Mouse (Mus musculus) adrenal gland, adult 18-20 months (tissue): ENCODE results near the gene Inpp5f. TPM values are rescaled to one million over a fixed set of nuclear protein-coding genes. Genes with fewer than 3 reads are reported as not detected.
A peak's percentile ranks its signal among the peaks of the same experiment; 100 is the strongest.
"Not testable (repeated sequence)": the region's sequence is repeated elsewhere in the genome, so short reads cannot be mapped to it uniquely, and the experiment has no call there.

Experiments used
- DNase-seq, 2 experiments: peaks; one replicate each; pipeline ENCODE4 v3.0.0; 2021 to 2022; ENCODE audit warnings: low spot score in 2 of 2
- total RNA-seq, 2 experiments: library from RNA; stranded (reverse); gene quantifications; 1 replicate in 1 of 2; 2 replicates in 1 of 2; pipeline ENCODE4 v1.2.3; 2021

Inpp5f gene
- total RNA-seq, 2 experiments from 2014 or later: 14.9 to 19.0 TPM

DNA sequence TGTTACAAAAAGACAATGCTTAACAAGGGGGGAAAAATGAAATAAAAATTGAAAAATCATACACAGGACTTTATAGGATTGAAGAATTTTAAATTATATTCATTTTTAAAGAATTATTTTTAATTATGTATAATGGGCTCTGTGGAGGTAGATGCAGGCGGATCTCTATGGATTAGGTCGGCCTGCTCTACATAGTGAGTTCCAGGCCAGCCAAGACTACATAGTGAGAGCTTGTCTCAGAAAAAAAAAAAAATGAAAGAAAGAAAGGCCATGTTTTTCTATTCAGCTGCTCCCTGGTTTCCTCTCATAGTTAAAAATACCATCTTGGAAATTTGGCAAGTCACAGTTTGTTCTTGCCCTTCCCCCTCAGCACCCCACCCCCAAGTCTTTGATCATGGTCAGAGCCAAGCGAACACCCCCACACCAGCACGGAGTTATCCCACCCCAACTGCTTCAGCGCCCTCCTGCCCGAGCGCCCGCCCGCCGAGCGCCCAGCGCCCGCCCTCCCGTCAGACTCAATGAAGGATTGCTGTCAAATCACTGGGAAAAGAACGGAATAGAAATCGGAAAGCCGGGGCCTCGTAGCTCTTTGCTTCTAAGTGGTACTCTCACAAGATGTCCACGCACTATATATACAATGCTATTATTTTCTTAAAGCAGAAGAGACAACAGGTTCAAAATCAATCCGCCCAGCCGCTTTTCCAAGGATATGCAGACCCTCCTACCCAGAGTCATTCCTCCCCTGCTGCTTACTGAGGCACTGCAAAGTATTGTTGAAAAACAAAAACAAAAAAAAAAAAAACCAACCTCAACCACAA lies 18.8 kb upstream of the Inpp5f start:
- peak; percentile 42 to 45 for DNase-seq

GRCm38 (mm10) chr7:128592936-128593241 lies 18.2 kb upstream of the Inpp5f start:
- no peak for DNase-seq

DNA sequence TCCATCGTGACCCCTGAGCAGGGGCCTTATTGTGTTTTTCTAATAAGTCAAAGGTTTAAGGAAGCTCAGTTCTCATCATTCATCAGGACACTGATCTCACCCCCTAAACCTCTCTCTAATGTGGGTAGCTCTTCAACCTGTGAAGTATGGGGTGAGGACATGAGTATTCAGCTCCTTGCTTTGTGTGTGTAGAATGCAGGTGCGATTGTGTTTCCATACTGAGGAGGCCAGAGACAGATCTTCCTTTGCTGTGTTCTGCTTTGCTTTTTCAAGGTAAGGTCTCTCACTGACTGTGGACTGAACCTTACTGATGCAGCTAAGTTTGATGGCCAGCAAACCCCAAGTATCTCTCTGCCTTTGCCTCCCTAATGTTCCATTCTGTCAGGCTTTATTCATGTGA lies 14.9 kb upstream of the Inpp5f start:
- DNase-seq: no peak

GRCm38 (mm10) chr7:128599072-128599471 lies 12.1 kb upstream of the Inpp5f start:
- no peak for DNase-seq

- no peak for DNase-seq
These were observed 9.3 kb upstream of the Inpp5f start for GRCm38 (mm10) chr7:128601826-128602225.

DNA sequence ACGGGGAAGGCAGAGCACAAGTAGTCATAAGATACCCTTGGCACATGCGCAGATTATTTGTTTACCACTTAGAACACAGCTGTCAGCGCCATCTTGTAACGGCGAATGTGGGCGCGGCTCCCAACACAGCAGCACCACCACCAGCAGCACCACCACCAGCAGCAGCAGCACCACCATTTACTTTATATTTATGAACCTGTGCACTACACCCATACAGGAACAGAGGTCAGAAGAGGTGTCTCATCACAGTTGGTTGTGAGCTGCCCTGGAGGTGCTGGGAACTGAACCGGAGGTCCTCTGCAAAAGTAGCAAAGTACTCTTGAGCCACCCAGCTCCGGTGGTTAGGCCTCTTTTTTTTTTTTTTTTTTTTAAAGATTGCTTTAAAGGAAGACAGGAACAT lies 1.2 kb upstream of the Inpp5f start:
- not testable (repeated sequence) for DNase-seq

DNA sequence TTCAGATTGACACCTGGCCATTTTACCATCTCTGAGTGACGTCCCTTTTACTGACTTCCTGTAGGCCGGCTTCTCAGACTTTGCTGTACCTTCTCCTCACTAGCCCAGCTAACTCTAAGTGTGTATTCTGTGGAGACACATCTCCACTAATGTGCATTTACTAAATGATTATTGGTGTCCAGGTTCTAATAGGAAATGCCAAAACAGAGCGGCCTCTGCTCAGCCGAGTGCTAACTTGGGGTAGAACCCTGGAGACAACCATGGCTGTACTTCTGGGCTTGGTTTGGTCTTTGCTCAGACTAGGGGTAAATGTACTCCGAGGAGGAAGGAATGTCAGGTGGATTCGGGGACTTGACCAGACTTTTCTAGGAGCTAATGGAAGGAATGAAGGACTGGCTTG lies 638 bp upstream of the Inpp5f start:
- no peak for DNase-seq

- DNase-seq: no peak
These were observed 777 bp downstream of the Inpp5f start for GRCm38 (mm10) chr7:128611799-128612411.

- no peak for DNase-seq
These were observed 1.5 kb downstream of the Inpp5f start for GRCm38 (mm10) chr7:128612521-128613181.

DNA sequence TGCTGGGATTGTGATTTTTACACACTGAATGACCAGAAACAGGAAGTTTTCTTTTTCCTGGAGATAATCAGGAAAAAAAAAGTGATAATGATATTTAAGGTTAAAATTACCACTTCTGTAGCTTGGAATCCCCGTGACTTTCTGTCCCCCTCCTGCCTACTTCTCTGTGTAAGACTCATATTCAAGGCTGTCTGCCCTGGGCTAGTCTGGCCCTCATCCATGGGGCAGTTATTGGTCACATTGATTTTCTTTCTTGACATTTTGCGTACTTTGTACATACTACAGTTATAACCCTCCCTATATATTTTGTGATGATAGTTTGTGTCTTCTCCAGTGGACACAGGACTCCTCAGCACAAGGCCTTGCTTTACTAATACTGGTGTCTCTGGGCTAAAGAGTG lies 2.5 kb downstream of the Inpp5f start:
- DNase-seq: no peak

DNA sequence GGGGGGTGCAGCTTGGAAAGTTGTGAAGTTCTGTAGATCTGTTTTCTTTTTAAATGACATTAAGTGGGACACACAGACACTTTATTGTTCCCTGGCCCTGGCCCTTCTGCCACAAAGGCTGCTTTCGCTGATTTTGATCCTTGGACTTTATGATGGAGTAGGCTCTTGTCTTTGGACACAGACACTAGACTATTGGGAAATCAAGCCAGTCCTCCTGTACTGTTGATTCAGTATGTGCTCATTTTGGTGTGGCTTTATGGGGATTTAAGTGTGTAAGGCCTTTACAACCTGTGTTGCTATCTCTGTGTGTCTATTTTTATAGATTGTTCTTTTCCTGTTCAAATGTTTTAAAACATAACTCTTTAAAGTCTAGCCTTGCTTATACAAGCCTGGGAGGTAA lies 6.5 kb downstream of the Inpp5f start:
- no peak for DNase-seq

DNA sequence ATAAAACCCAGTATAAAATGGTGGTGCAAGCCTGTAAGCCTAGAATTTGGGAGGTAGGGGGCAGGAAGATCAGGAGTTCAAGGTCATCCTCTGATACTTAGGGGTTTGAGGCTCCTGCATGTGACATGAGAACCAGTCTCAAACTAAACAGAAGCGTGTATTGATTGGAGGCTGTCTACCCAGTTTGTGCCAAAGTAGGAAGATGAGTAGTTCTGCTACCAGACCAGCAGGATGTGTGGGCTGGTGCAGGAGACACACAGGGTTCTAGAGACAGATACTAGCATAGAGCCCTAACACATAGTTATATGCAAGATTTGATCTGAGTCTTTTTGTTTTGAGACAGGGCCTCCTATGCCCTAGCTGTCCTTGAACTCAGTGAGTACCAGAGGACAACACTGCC lies 9.1 kb downstream of the Inpp5f start:
- DNase-seq: no peak

- no peak for DNase-seq
These were observed 11.3 kb downstream of the Inpp5f start for GRCm38 (mm10) chr7:128622266-128622961.

GRCm38 (mm10) chr7:128622994-128623393 lies 11.9 kb downstream of the Inpp5f start:
- DNase-seq: no peak

- DNase-seq: no peak
These were observed 14.3 kb downstream of the Inpp5f start for GRCm38 (mm10) chr7:128625382-128625781.

DNA sequence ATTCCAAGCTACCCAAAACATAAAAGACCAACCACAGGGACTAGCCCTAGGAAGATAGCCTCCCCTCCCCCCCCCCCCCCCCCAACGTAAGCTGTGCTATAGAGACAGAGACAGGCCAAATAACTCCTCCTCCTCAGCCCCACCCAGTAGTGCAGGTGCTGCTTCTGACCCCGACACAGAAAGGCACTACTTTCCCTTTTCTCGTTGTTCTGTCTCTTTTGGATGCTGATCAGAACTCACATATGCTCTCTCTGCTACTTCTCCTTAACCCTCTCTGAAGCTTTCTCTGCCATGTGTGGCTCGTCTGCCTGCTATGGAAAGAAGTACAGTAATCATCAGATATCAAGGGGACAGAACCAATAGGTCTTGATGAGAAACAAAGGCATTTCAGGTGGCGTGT lies 15.5 kb downstream of the Inpp5f start:
- no peak for DNase-seq

- DNase-seq: no peak
These were observed 16.1 kb downstream of the Inpp5f start for GRCm38 (mm10) chr7:128627251-128627650.

GRCm38 (mm10) chr7:128627723-128628122 lies 16.6 kb downstream of the Inpp5f start:
- no peak for DNase-seq

DNA sequence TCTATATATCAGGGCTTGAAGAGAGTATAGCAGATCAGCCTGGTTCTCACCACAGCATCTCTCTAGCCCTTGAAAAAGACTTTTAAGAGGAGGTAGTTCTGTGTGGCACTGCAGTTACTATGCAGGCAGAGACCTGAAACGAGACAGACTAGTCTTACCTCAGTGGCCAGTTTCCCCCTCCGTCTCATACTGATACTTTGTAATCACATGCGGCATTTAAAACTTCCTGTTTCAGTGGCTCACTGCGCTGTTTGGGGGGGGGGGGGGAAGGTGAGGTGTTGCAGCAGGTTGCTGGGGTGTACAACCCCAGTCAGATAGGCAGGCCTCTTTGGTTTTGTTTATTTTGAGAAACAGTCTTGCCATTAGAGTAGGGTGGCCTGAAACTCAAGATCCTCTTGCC lies 22.0 kb downstream of the Inpp5f start:
- DNase-seq: no peak

DNA sequence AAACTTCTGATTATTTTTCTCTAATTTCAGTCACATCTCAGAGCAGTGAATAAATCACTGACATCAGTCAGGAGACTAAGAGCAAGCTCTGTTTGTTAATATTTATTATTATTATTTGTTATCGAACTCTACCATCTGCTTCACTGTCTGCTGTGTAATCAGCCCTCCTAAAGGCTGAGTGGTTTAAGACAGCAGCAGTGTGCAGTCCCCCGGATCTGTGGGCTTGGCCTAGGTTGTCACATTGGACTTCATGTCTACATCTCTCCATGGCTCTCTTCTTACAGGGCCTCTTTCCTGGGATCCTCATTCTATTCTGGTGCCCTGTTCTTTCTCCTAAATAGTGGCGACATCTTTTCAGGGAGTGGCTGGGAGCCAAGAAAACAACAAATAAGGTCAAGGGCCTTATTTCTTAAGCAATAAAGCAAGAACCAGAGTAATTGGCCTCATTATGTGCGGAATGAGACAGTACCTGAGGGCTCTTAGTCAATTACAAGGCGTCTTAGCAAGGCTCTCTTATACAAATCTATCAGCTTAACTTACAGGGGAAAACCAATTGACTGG lies 28.9 kb downstream of the Inpp5f start:
- peak in 1 of 2 experiments; percentile 20 for DNase-seq

DNA sequence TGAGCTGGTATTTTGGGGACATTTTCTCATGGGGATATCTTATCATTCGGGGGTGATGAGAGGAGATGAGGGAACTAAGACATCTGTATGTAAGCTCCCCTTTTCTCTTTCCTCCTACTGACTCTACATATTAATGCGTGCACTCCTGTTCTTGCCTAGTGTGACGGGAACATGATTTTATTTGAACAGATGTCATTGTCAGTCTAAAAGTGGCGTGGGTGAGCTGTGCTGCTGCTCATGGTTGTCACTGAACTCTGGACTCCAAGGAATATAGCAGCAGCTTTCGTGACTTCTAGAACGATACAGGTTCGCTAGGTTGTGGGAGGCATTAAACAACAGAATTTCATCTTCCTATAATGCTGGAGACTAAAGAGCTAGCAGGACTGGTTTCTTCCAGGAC lies 30.4 kb downstream of the Inpp5f start:
- no peak for DNase-seq
